Mouse (Mus musculus): ENCODE measurements at regions not wholly inside any gene's neighbourhood (a gene's known extent, or its start where the extent isn't known, plus 50 kb on each side); places are given as distances from the start of the nearest gene placed in this dataset.

DNA sequence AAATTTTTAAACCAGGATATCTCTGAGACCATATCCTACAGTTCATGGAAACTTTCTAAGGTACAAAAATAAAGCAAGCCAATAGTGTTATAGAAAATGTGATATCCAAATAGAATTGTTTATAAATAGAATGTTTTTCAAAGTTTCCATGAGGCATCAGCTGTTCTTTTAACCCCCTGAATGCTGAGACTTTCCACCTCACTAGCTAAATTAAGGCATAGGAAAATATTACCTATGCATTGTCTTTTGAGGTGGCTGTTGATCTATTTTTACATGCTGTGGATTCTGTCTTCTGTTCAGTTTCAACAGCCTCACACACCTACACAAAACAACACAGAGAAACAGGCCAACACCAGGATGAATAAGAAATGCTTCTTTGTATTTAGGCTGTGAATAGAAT is 265.6 kb downstream of the Kcnj2 start:
- Histone ChIP-seq H3K27me3 (ENCODE audit: control insufficient read depth, insufficient read depth, low read length) (no peaks in the 10 kb centered on the region), H3K4me3 (ENCODE audit: extremely low read depth, insufficient read depth, insufficient read length) (no peak overlapping the region), H3K27ac (ENCODE audit: insufficient read depth, low read length) (no peak overlapping the region), H3K36me3 (ENCODE audit: control insufficient read depth, insufficient read depth, low read length) (no peaks in the 10 kb centered on the region), H3K4me1 (ENCODE audit: control insufficient read depth, insufficient read depth, insufficient read length) (no peaks in the 10 kb centered on the region)
- TF ChIP-seq POLR2A (IDR thresholded peaks at IDR 0.05; ENCODE audit: low read depth, low read length) (no peak), CTCF (IDR thresholded peaks at IDR 0.05; ENCODE audit: extremely low read depth, insufficient read depth, insufficient read length, insufficient replicate concordance) (no peak)
- DNase-seq (ENCODE audit: low read depth in 1 of 2, low spot score in 2 of 2), result no peak

DNA sequence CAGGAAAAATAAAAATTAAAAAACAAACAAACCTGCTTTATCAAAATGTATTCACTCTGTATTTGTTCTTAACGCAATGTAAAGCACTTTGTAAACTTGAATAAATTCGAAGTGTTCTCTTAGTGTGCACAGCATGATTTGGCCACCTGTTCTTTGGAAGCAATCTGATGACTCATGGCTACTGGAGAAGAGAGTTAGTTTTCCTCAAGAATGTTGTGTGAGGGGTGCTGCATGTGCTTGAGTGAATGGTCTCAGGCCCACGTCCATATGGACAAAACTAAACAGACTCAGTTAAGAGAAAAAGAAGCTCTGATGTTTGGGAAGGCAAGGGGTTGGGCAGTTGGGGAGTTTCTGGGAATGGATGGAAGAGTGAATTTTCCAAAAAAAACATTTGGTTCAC is 267.1 kb downstream of the Kcnj2 start:
- no peak for DNase-seq (ENCODE audit: low read depth in 1 of 2, low spot score in 2 of 2)
- H3K27me3 ChIP-seq (ENCODE audit: control insufficient read depth, insufficient read depth, low read length), result no peaks in the 10 kb centered on the region
- no peak for TF ChIP-seq POLR2A (IDR thresholded peaks at IDR 0.05; ENCODE audit: low read depth, low read length)
- TF ChIP-seq CTCF (IDR thresholded peaks at IDR 0.05; ENCODE audit: extremely low read depth, insufficient read depth, insufficient read length, insufficient replicate concordance), result no peak

DNA sequence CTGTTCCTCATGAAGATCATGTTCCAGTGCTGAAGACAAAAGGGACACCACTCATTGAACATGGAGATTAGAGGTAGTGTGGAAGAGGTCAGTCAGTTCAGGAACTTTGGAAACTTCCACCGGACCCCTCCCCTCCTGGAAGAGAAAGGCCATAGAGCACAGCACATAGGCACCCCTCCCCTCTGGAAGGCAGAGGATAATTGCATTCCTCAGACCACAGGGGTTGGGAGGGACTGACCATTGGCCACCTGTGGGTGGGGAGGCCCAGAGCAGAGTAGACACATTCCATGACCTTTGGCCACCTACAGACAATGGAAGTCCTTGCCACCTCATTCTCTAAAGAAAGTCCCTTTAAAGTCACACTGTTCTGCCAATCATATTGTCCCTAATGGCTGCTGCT is 281.6 kb downstream of the Kcnj2 start:
- no peaks in the 10 kb centered on the region for H3K27me3 ChIP-seq (ENCODE audit: control insufficient read depth, insufficient read depth, low read length)
- WGBS, result 69% methylated on average over 1 of the region's 1 CpGs
- H3K4me3 ChIP-seq (ENCODE audit: extremely low read depth, insufficient read depth, insufficient read length), result no peak overlapping the region
- H3K27ac ChIP-seq (ENCODE audit: insufficient read depth, low read length), result no peak overlapping the region
- no peaks in the 10 kb centered on the region for H3K36me3 ChIP-seq (ENCODE audit: control insufficient read depth, insufficient read depth, low read length)
- no peak for DNase-seq (ENCODE audit: low read depth in 1 of 2, low spot score in 2 of 2)
- no peaks in the 10 kb centered on the region for H3K4me1 ChIP-seq (ENCODE audit: control insufficient read depth, insufficient read depth, insufficient read length)
- TF ChIP-seq CTCF (IDR thresholded peaks at IDR 0.05; ENCODE audit: extremely low read depth, insufficient read depth, insufficient read length, insufficient replicate concordance) (no peak), POLR2A (IDR thresholded peaks at IDR 0.05; ENCODE audit: low read depth, low read length) (no peak)

More for the DNA sequence above, 267.1 kb downstream of the Kcnj2 start:
- H3K36me3 ChIP-seq (ENCODE audit: control insufficient read depth, insufficient read depth, low read length), result no peaks in the 10 kb centered on the region
- H3K4me3 ChIP-seq (ENCODE audit: extremely low read depth, insufficient read depth, insufficient read length), result no peak overlapping the region
- no peaks in the 10 kb centered on the region for H3K4me1 ChIP-seq (ENCODE audit: control insufficient read depth, insufficient read depth, insufficient read length)
- no peak overlapping the region for H3K27ac ChIP-seq (ENCODE audit: insufficient read depth, low read length)
- WGBS, result 83% methylated on average over 3 of the region's 3 CpGs

GRCm38 (mm10) chr11:111350028-111350427 is 284.1 kb downstream of the Kcnj2 start:
- TF ChIP-seq POLR2A (IDR thresholded peaks at IDR 0.05; ENCODE audit: low read depth, low read length) (no peak), CTCF (IDR thresholded peaks at IDR 0.05; ENCODE audit: extremely low read depth, insufficient read depth, insufficient read length, insufficient replicate concordance) (no peak)
- WGBS, result 80% methylated on average over 4 of the region's 4 CpGs
- Histone ChIP-seq H3K36me3 (ENCODE audit: control insufficient read depth, insufficient read depth, low read length) (no peaks in the 10 kb centered on the region), H3K4me1 (ENCODE audit: control insufficient read depth, insufficient read depth, insufficient read length) (no peaks in the 10 kb centered on the region), H3K27ac (ENCODE audit: insufficient read depth, low read length) (no peak overlapping the region), H3K27me3 (ENCODE audit: control insufficient read depth, insufficient read depth, low read length) (no peaks in the 10 kb centered on the region), H3K4me3 (ENCODE audit: extremely low read depth, insufficient read depth, insufficient read length) (no peak overlapping the region)
- DNase-seq (ENCODE audit: low read depth in 1 of 2, low spot score in 2 of 2), result no peak

- no peak overlapping the region for H3K27ac ChIP-seq (ENCODE audit: insufficient read depth, low read length)
- WGBS, result 79% methylated on average over 1 of the region's 1 CpGs
- H3K36me3 ChIP-seq (ENCODE audit: control insufficient read depth, insufficient read depth, low read length), result no peaks in the 10 kb centered on the region
- no peaks in the 10 kb centered on the region for H3K27me3 ChIP-seq (ENCODE audit: control insufficient read depth, insufficient read depth, low read length)
- no peak for DNase-seq (ENCODE audit: low read depth in 1 of 2, low spot score in 2 of 2)
- TF ChIP-seq CTCF (IDR thresholded peaks at IDR 0.05; ENCODE audit: extremely low read depth, insufficient read depth, insufficient read length, insufficient replicate concordance) (no peak), POLR2A (IDR thresholded peaks at IDR 0.05; ENCODE audit: low read depth, low read length) (no peak)
- H3K4me3 ChIP-seq (ENCODE audit: extremely low read depth, insufficient read depth, insufficient read length), result no peak overlapping the region
- no peaks in the 10 kb centered on the region for H3K4me1 ChIP-seq (ENCODE audit: control insufficient read depth, insufficient read depth, insufficient read length)
Observed at GRCm38 (mm10) chr11:111363363-111363762, 297.4 kb downstream of the Kcnj2 start.

GRCm38 (mm10) chr11:111377165-111377564 is 311.2 kb downstream of the Kcnj2 start:
- WGBS, result 87% methylated on average over 4 of the region's 4 CpGs

GRCm38 (mm10) chr11:111379842-111380241 is 313.9 kb downstream of the Kcnj2 start:
- H3K36me3 ChIP-seq (ENCODE audit: control insufficient read depth, insufficient read depth, low read length), result no peaks in the 10 kb centered on the region
- no peak for TF ChIP-seq CTCF (IDR thresholded peaks at IDR 0.05; ENCODE audit: extremely low read depth, insufficient read depth, insufficient read length, insufficient replicate concordance)
- TF ChIP-seq POLR2A (IDR thresholded peaks at IDR 0.05; ENCODE audit: low read depth, low read length), result no peak
- H3K27me3 ChIP-seq (ENCODE audit: control insufficient read depth, insufficient read depth, low read length), result no peaks in the 10 kb centered on the region
- H3K4me3 ChIP-seq (ENCODE audit: extremely low read depth, insufficient read depth, insufficient read length), result no peak overlapping the region
- no peaks in the 10 kb centered on the region for H3K4me1 ChIP-seq (ENCODE audit: control insufficient read depth, insufficient read depth, insufficient read length)
- no peak overlapping the region for H3K27ac ChIP-seq (ENCODE audit: insufficient read depth, low read length)
- DNase-seq (ENCODE audit: low read depth in 1 of 2, low spot score in 2 of 2), result no peak
- 54% methylated on average over 3 of the region's 3 CpGs for whole genome bisulfite sequencing

More at GRCm38 (mm10) chr11:111377165-111377564, 311.2 kb downstream of the Kcnj2 start:
- Histone ChIP-seq H3K27ac (ENCODE audit: insufficient read depth, low read length) (no peak overlapping the region), H3K27me3 (ENCODE audit: control insufficient read depth, insufficient read depth, low read length) (no peaks in the 10 kb centered on the region), H3K4me3 (ENCODE audit: extremely low read depth, insufficient read depth, insufficient read length) (no peak overlapping the region), H3K36me3 (ENCODE audit: control insufficient read depth, insufficient read depth, low read length) (no peaks in the 10 kb centered on the region), H3K4me1 (ENCODE audit: control insufficient read depth, insufficient read depth, insufficient read length) (no peaks in the 10 kb centered on the region)
- no peak for DNase-seq (ENCODE audit: low read depth in 1 of 2, low spot score in 2 of 2)
- TF ChIP-seq POLR2A (IDR thresholded peaks at IDR 0.05; ENCODE audit: low read depth, low read length) (no peak), CTCF (IDR thresholded peaks at IDR 0.05; ENCODE audit: extremely low read depth, insufficient read depth, insufficient read length, insufficient replicate concordance) (no peak)

All from spleen, adult 2 months (tissue).